Mouse (Mus musculus) thymus, postnatal 14 days (tissue): ENCODE data around the gene Ppm1j.
"Not testable (repeated sequence)": the region's sequence is repeated elsewhere in the genome, so short reads cannot be mapped to it uniquely, and the experiment has no call there.

Experiments
- DNase-seq: peaks from one replicate; pipeline ENCODE4 v3.0.0; 2021

The Ppm1j gene

DNA sequence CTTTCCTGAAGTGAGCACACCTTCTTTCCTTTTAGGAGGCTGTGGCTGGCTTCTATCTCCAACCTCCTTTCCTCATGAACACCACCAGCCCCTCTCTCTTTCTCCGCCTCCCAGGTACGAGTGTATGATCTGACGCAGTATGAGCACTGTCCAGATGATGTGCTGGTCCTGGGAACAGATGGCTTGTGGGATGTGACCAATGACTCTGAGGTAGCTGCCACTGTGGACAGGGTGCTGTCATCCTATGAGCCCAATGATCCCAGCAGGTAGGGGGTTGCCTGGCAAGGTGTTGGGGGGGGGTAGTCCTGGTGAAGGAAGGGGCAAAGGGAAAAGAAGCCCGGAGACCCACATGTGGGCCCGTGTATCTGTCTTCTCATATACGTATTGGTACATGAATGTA lies 4.4 kb downstream of the Ppm1j start:
- no peak for DNase-seq

DNA sequence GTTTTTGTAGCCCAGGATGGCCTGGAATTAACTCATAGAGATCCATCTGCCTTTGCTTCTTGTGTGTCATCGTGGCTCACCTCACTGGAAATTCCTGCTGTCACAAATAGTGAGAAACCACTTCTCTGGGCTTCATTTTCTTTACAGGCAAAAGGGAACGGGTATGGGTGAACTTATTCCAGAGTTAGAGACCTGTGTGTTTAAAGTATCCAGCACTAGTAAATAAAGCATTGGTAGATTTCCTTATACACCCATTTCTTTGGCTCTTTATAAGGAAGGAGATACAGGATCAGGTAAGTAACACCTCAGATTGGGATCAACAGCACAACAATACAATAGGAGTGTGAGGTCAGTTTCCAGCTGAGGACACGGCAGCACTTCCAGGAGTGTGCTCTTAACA lies 7.2 kb downstream of the Ppm1j start, which contains the start of gene Rhoc:
Gene Rhoc, plus strand, starts transcription at position 301 of the 400 bp plus-strand sequence.
- DNase-seq, result no peak

DNA sequence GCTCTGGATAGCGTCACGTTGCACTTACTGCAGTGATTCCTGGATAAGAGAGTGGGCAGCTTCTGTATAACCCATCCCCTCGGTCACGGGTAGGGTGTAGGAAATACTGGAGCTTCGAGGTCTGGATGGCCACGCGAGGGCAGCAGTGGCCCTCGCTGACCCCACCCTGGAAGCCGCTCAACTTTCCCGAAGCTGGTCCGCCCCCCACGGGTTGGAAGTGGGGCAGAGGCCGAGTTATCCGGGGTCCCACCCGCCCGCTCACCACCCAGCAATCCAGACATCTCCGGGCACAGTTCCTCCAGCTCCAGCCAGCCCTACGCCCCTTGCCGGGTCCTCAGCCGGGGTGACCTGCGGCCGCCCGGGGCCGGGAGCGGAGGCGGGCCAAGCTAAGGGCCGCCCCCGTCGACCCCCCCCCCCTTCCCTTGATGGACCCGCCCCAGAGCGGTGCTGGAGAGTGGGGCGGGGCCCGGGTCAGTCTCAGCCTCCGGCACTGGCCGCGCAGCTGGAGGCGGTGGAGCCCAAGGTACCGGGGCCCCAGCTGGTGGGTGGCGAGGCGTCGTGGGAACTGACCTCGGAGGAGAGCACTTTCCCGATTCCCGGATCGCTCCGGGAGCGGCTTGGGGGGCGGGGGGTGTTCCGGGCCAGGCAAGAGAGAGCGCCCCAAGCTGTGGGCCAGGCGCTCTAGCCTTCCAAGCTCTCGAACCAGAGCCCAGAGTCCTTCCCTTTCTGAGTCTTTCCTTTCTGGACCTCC lies 7.9 kb downstream of the Ppm1j start:
- peak; percentile 42 for DNase-seq

DNA sequence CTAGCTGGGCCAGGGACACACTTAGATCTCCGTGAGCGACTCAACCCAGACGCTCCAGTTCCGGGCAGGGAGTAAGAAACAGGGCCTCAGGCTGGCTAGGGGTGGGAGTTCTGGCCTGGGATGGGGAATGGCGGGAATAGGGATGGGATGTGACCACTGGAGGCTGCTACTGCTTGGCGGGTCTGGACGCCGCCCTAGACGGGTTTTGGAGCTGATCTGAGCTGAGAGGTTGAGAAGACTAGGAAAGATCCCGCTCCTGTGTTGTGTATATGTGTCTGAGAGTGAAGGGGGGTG lies 8.4 kb downstream of the Ppm1j start:
- DNase-seq, result no peak

DNA sequence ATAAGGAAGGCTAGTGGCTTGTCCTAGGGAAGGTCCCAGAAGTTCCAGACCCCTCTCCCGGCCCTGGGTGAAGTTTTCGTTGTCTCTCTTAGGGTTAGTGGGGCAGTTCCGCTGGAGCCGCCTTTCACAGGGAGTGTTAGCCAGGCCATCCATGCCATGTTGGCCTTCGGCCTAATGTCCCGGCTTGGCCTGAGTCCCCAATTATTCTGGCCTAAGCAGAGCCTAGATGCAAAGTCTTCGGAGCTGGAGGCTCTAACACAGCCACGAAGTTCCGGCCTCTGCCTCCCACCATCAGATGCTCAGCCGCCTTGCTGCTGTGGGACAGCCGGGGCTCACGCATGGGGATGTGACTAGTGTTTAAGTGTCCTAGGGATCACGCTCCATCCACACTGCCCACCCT lies 9.0 kb downstream of the Ppm1j start:
- no peak for DNase-seq

DNA sequence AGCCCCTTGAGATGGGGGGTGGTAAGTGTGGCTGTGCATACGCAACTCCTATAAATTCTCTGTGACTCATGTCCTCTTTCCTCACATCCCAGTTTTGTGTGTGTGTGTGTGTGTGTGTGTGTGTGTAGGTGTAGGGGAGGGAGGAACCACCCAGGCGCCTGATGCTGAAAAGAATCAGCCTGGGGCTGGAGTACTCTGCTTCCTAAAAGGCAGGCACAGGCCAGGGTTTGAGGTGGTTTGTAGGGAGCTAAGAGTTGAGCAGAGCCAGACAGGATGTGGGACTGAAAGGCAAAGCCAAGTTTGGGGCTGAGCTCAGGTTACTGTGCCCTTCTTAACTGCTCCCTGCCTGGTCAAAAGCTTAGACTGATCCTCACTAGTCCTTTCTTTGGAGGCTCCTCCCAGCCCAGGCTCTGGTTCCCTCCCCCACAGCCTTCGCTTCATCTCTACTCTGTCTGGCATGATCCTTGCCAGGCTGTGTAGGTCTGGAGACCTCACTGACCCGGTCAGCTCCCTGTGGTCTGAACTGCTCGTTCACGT lies 9.6 kb downstream of the Ppm1j start:
- no peak for DNase-seq

DNA sequence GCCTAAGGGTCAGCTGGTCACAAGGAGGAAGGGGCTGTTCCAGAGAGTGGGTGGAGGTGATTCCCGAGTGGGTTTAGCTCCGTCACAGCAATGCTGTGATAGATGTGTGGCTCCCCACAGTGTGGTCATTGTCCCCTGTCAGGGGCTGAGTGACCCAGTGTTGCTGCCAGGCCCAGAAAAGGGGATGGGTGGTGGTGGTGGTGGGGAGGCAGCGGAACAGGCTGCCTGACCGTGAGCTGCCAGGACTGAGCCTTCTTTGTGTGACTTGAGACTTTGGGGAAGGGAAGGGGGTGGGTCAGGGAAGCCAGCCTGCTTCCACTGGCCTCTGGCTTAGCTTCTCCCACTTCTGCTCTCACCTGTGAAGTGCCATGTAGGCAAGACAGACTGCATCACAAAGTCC lies 10.2 kb downstream of the Ppm1j start:
- no peak for DNase-seq

DNA sequence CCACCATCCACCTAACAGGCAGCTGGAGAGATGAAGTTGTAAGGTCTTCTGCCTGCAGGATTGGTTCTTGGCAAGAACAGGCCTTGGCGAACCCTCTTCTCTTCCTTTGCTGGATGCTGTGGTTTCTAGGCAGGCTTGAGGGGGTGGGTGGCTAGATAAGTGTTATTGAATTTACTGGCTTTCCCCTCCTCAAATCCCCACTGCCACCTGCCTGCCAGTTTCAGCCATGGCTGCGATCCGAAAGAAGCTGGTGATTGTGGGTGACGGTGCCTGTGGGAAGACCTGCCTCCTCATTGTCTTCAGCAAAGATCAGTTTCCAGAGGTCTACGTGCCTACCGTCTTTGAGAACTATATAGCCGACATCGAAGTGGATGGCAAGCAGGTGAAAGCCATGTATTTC lies 10.8 kb downstream of the Ppm1j start:
- DNase-seq, result no peak

DNA sequence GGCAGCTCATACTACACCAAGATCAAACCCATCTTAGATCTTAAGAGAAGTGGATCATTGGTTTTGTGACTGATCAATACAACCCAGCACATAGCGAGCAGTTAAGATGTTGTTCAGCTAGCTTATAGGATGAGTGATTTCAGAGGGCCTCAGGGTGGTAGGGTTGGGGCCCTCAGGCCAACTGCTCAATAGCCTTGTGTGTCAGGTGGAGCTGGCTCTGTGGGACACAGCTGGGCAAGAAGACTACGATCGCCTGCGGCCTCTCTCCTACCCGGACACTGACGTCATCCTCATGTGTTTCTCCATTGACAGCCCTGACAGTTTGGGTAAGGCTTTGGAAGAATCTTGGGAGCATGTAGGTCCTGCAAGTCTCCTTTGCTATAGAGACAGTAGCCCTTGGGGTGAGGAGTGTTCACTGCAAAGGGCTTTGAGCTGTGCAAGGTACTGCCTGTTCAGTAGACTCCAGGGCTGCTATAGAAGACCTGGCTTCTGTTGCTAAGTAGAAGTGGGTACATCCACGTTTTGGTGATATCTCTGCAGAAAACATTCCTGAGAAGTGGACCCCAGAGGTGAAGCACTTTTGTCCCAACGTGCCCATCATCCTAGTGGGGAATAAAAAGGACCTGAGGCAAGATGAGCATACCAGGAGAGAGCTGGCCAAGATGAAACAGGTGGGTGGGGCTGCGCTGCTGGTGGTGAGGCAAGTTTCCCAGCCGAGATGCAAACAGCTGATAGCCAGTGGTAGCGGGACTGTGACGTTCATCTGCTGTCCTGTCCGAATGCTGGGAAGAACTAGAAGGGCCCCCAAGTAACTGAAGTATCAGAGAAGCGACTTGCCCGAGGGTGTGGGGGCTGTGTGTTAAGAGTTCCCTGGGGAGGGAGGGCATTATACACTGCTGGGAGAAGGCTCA lies 11.8 kb downstream of the Ppm1j start:
- DNase-seq, result no peak

DNA sequence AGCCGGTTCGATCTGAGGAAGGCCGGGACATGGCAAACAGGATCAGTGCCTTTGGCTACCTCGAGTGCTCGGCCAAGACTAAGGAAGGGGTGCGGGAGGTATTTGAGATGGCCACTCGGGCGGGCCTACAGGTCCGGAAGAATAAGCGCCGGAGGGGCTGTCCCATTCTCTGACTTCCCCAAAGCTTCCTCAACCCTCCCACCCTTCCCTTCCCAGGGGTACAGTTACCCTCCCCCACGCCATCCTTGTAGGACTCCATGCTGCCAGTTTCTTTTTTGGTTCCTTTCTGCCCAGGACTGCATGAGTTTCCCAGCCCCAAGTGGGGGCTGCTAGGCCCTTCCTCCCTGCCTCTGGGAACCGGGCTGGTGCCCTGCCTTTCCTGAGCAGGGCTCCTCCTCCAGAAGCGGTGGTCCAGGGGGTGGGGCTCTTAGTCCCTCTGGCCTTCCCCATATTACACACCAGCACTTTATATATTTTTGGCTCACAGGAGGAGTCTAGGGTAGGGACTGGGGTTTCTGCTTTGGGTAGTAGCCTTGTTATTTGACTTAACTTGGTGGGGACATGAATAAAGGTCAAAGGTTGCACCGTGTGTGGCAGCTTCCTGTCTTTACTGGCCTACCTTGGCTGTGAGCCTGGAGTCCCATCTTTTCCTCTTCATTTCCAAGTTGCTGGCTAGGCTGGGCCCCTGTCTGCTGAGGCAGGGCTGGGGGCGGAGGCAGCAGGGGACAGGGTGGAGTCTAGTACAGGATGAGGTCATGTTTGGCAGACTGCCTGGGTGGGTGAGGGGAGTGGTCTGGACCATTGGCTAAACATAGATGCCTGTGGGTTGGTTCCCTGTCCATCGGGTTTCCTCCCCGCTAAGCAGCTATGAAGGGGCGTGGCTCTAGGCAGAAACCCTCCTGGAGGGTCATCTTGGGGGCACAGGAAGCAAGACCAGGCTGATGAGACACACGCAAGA lies 13.3 kb downstream of the Ppm1j start:
- DNase-seq, result no peak

DNA sequence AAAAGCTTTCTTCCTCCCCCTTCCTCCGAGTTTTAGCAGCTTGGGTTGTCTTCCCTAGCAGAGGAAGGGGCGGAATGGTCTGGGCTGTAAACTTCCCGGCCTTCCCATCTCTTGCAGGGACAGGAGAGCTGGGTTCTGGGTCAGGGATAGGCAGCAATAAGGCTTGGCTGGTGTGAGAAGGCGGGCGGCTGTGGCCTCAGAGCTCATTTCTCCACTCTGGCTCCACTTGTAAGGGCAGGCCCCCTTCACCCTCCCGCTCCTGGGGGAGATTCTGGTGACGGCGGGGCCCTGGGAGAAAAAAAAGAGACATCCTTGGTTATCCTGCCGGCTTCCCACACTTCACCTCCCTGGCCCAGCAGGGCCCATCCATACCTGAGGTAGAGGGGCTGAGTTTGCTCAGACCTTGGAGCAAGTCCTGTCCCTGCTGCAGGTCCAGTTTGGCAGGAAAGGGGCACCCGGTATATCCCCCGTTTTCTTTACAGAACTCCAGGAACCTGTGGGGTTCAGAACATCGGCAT lies 14.2 kb downstream of the Ppm1j start:
- no peak for DNase-seq

DNA sequence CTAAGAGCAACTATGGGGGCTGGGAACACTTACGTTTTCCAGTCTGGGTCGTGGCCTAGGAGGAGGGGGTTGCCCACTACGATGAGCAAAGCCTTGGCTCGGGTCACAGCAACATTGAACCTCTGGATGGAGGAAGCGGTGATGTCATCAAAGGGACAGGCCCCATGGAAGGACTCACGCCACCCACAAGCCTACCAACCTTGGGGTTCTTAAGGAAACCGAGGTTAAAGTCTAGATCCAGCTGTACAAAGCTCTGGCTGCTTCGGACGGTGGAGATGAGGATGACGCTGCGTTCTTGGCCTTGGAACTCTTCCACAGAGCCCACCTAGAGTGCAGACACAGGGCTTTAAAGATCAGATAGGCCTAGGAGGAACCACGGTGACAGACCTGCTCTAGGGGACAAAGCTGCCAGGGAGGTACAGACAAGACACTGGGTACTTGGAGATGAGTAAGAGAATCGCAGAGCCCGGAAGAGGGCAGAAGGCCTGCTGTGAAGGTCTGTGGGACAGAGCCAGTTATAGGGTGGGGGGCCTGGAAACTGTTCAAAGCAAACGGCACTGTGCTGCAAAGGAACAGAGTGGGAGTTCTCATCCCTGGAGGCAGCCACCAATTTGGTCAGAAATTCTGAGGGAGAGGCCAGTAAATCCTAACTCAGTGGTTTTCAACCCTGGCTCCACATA lies 14.9 kb downstream of the Ppm1j start:
- DNase-seq, result no peak

DNA sequence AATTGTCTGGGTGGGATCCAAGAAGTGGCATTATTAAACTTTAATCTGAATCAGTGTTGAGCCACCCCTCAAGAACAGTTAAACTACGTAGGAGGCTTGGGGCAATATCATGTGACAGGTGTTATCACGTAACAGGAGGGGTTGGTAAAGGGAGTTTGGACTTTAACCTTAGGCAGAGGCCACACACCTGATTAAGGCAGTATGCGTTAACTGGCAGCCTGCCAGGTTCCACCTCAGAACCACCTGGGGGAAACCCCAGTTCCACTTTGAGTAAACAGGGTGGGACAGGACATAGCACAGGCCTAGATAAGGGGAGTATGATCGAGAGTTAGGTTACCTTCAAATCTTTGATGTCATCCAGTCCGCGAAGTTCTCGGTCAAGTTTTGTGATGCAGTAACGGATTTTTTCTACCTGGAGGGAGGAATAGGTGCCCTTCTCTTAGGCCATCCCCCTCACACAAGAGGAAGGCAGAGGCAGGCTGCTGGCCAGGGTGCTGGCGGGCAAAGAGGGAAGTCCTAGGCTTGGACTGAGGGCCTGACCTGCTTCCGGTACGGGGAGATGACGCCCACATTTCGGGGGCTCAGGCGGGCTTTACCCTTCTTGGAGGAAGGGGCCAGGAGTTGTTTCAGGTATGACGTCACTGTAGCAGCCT lies 15.7 kb downstream of the Ppm1j start:
- DNase-seq, result no peak

DNA sequence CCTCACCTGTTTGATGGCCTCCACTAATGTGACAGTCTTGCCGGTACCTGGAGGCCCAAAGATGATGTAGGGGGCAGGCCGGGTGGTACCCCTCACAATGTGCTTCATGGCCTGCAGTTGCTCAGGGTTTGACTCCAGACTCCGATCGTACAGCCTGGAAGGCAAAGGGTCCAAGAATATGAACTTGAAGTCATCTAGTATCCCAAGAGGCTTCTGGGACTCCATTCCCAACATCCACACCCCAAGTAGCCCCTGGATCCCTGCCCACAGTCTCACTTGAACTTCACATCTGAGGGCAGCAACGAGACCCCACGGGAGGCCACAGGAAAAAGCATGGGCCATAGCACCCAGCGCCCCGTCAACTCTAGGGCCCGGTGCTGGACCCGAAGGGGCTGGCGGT lies 19.8 kb downstream of the Ppm1j start:
- no peak for DNase-seq

DNA sequence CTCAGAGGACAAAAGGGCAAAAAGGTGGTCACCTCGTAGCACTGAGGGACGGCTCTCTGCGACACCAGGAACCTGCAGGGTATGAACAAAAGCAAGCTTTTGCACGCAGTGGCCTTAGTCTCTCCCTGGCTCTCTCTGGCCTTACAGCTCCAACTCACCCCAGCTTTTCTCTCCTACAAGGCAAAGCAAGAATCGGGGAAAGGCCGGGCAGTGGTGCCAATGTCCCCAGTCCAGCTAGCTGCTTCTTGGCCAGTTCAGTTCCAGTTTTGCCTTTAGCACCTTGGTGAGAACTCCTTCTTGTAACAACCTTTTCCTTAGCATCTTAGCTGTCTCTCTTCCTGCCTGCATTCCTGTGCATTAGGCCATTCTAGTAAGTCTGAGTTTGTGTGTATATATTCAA lies 20.6 kb downstream of the Ppm1j start:
- DNase-seq, result no peak

DNA sequence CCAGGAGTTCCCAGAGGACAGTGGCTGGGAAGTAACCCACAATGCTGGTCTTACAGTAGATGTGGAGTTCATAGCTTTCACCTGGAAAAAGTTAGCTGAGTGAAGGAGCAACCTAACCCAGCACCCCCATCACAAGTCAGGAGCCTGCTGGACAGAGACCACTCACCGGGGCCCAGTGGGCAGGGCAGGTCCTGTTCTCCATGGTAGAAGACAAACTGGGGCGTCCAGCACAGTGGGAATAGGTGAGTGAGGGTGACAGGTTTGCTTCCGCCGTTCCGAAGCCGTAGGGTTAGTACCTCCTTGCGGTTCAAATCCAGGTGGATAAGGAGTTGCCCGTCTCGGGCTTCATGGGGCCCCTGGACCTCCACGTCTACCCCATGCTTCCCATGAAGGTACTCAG lies 23.5 kb downstream of the Ppm1j start:
- DNase-seq, result no peak

DNA sequence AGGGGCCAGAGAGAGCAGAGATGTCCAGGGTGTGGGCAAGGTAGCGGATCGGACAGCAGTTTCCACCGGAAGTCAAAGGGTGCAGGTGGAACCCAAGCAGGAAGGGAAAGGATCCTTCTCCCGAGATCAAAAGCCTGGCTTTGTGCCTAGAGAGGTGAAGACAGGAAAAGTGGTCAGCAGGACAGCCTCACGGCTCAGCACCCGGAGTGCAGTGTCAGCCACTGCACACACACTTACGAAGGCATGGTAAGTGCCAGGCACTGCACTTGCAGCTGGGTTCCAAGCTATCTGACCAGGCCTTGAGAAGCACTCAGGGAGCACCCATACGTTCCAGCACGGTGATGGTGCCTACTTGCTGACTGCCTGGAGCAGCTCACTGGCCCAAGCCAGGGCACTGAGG lies 24.7 kb downstream of the Ppm1j start:
- no peak for DNase-seq

DNA sequence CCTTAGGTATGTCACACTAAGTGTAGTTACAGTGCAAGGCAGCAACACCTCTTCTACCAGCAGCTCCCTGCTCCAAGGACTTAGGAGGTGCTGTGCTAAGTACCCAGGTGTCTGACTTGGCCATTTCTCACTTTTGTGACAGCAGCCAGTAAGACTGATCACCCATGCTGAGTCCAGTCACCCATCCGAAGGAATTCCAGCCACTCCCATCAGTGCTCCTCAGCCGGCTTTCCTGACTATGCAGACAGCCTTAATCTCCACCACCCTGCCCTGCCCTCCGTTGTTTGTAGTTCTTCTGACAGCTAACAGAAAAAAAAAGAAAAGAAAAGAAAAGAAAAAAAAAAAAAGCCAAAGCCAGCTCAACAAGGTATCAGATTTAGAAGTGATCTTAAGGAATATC lies 30.9 kb downstream of the Ppm1j start:
- DNase-seq, result no peak

DNA sequence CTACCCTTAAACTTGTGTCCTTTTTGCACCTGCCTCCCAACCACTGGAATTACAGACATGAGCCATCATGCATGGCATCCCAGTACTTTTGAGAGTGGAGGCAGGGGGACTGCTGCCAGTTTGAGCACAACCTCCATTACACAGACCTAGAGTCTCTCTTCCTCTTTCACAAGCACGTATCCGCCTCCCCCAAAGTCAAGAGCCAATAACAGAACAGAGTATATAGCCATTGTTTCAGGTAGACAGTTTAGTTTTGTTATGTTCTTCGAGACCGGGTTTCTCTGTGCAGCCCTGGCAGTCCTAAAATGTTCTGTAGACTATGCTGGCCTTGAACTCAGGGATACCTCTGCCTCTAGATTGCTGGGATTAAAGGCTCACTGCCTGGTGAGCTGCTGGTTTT lies 31.4 kb downstream of the Ppm1j start:
- DNase-seq, result no peak

DNA sequence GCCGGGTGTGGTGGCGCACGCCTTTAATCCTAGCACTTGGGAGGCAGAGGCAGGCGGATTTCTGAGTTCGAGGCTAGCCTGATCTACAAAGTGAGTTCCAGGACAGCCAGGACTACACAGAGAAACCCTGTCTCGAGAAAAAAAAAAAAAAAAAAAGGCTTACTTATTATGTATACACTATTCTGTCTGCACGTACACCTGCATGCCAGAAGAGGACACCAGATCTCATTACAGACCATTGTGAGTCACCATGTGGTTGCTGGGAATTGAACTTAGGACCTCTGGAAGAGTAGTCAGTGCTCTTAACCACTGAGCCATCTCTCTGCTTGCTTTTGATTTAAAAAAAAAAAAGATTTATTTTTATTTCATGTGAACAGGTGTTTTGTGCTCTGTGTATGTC lies 32.4 kb downstream of the Ppm1j start:
- DNase-seq, result not testable (repeated sequence)

DNA sequence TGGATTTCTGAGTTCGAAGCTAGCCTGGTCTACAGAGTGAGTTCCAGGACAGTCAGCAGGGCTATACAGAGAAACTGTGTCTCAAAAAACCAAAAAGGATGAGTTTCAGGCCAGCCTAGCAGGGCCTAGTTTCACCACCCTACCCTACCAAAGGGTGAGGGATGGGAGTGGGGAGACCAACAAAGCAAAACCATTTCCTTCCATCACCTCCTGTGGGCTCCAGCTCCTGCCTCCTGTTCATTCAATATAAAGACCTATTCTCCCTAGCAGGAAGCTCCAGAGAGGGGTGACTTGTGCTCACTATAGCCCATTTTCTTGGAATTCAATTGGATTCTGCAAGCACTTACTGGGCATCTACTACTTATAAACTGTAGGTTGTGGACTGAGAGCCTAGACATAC lies 33.9 kb downstream of the Ppm1j start:
- no peak for DNase-seq

DNA sequence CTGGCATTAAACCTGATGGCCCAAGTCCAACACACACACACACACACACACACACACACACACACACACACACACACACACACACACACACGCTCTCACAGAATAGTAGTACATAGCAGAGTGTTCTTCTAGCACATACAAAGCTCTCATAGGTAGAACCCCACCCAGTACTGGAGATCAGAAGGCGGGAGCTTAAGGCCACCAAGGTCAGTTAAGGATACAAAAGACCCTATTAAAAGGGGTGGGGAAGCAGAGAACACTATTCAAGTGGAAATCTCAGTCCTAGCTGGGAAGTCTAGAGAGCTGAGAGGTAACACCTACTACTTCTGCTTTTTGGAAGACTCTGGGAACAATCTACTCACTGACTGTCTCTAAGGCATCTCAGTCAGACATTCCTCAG lies 34.5 kb downstream of the Ppm1j start:
- DNase-seq, result no peak
